Mouse (Mus musculus) liver, embryonic 14.5 days (tissue): ENCODE results near the gene AI661453. TPM values are rescaled to one million over a fixed set of nuclear protein-coding genes. Genes with fewer than 3 reads are reported as not detected.

Source experiments
- ATAC-seq: fragments of 200-750 bp; cut with Nextera tagmentation; 2 replicates; pipeline ENCODE4 v1.8.0; 2017; ENCODE audit warnings: moderate number of reproducible peaks, mild to moderate bottlenecking, moderate library complexity; ENCODE audit not compliant: insufficient read depth
- DNase-seq, 3 experiments: peaks; one replicate each; pipeline ENCODE4 v3.0.0-alpha.2; 2012 to 2013; ENCODE audit warnings: low read depth in 3 of 3, low spot score in 3 of 3
- H3K27ac ChIP-seq: fragments of 300-500 bp; sonication (generic); 2 replicates; pipeline ENCODE4 v1.5.1; 2014; ENCODE audit warnings: moderate library complexity, mild to moderate bottlenecking, control low read depth, inconsistent platforms
- H3K27me3 ChIP-seq: fragments of 300-500 bp; sonication (generic); 2 replicates; pipeline ENCODE4 v1.6.1; 2014; ENCODE audit warnings: mild to moderate bottlenecking, low read length, moderate library complexity; ENCODE audit not compliant: control insufficient read depth, insufficient read depth
- H3K36me3 ChIP-seq: fragments of 300-500 bp; sonication (generic); replicated peaks from 2 replicates; pipeline ENCODE4 v1.6.1; 2014; ENCODE audit warnings: low read depth; ENCODE audit not compliant: control insufficient read depth, insufficient read depth
- H3K4me1 ChIP-seq, 2 experiments: fragments of 200-500 bp in 1 of 2; fragments of 300-500 bp in 1 of 2; sonication (generic) in 1 of 2; replicated peaks; 2 replicates each; pipeline ENCODE4 v1.6.1; 2012 to 2014; ENCODE audit warnings: antibody characterized with exemption in 1 of 2, inconsistent platforms in 1 of 2, low read length in 1 of 2; ENCODE audit not compliant: control insufficient read depth in 2 of 2, insufficient read depth in 2 of 2
- H3K4me2 ChIP-seq: fragments of 300-500 bp; sonication (generic); 2 replicates; pipeline ENCODE4 v1.6.1; 2014; ENCODE audit warnings: low read depth, mild to moderate bottlenecking, control low read depth, moderate library complexity
- H3K4me3 ChIP-seq, 2 experiments: fragments of 200-500 bp in 1 of 2; fragments of 300-500 bp in 1 of 2; sonication (generic) in 1 of 2; 2 replicates each; pipeline ENCODE4 v1.5.1; 2012 to 2014; ENCODE audit warnings: low read depth in 2 of 2, low read length in 2 of 2, mild to moderate bottlenecking in 2 of 2, control low read depth in 1 of 2, inconsistent platforms in 1 of 2, moderate library complexity in 1 of 2; ENCODE audit not compliant: insufficient read depth in 1 of 2
- H3K9ac ChIP-seq: fragments of 300-500 bp; sonication (generic); replicated peaks from 2 replicates; pipeline ENCODE4 v1.6.1; 2014; ENCODE audit warnings: mild to moderate bottlenecking, control low read depth, moderate library complexity
- H3K9me3 ChIP-seq: fragments of 300-500 bp; sonication (generic); 2 replicates; pipeline ENCODE4 v1.6.1; 2016; ENCODE audit warnings: low read length, mixed read lengths; ENCODE audit not compliant: control insufficient read depth
- CTCF ChIP-seq: IDR thresholded peaks from 2 replicates; pipeline ENCODE4 v1.5.1; 2016; ENCODE audit warnings: antibody characterized with exemption, low read depth, control low read depth
- EP300 ChIP-seq: IDR thresholded peaks from 2 replicates; pipeline ENCODE4 v1.6.1; 2016; ENCODE audit warnings: antibody characterized with exemption, low read depth
- WGBS: fragments of 180-500 bp; shearing (Covaris S2); extraction: QIAGEN DNeasy Blood & Tissue Kit; methylation state at CpG from one replicate; pipeline ENCODE4 v1.1.7; 2014; ENCODE audit not compliant: insufficient replicate concordance; 5-methylcytosine and 5-hydroxymethylcytosine counted together
- polyA plus RNA-seq, 2 experiments: library from polyadenylated mRNA; depleted of rRNA in 1 of 2; stranded (reverse) in 1 of 2; unstranded in 1 of 2; fragments of >200 nt; fragmentation: Nextera tagmentation in 1 of 2; extraction: Ambion mirVana in 1 of 2; gene quantifications; 2 replicates each; pipeline versions ENCODE4 v1.2.1 to v1.2.3; 2012 to 2014

Gene AI661453
- polyA plus RNA-seq, 2 experiments = 0.42 to 0.56 TPM

DNA sequence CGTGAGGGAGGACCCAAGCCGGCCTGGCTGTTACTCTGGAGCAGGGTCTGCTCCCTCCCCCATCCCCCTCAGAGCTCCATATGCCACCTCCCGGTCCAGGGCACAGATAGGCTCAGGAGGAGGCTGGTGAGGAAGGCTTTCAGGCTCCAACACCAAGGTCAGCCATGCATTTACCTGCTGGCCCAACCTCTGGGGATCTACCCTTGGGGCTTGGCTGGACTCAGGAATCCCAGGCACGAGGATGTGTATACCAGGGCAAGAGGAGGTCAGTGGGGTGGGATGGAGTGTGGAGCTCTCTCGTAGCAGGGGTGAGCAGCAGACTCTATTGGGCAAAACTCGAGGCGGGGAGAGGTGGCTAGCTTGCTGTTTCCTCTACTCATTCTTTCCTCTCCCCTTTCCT is 16.5 kb downstream of the AI661453 start:
- no peak overlapping the region for H3K4me2 ChIP-seq
- DNase-seq = no peak
- 55% methylated on average over 7 of the region's 7 CpGs for WGBS
- no peak overlapping the region for H3K27ac ChIP-seq
- H3K9me3 ChIP-seq = no peaks in the 10 kb centered on the region
- H3K4me3 ChIP-seq = no peak overlapping the region
- H3K4me1 ChIP-seq = peaks cover 0 to 26% of the 10 kb centered on the region in 2 experiments
- no peaks in the 10 kb centered on the region for H3K36me3 ChIP-seq
- H3K9ac ChIP-seq = no peak overlapping the region
- TF ChIP-seq EP300 (no peak), CTCF (no peak)
- no peak for ATAC-seq
- H3K27me3 ChIP-seq = no peaks in the 10 kb centered on the region

DNA sequence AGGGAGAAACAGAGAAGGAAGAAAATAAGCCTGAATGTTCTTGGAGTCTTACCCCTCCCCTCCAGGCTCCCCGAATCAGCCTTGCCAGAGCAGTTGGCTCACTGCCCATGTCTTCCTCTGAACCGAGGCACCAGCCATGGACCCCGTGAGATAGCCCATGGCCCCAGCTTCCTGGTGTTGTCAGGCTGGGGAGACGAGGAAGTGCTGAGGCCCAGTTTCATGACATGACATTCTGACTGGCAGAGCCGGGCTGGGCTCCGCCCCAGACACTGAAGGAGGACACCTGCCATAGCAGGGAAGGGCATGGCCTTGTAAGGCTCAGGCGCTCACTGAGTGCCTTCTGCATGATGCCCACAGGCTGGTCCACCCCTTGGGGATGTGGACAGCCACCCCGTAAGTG is 18.3 kb downstream of the AI661453 start:
- Histone ChIP-seq H3K9ac (no peak overlapping the region), H3K27ac (no peak overlapping the region), H3K4me1 (peaks cover 0 to 18% of the 10 kb centered on the region in 2 experiments; a peak in 3 of 4 replicates), H3K4me3 (no peak overlapping the region), H3K36me3 (no peaks in the 10 kb centered on the region), H3K9me3 (no peaks in the 10 kb centered on the region), H3K27me3 (no peaks in the 10 kb centered on the region), H3K4me2 (peak overlapping the region; percentile 8; the same call in 1 of the 2 replicates)
- TF ChIP-seq CTCF = no peak
- TF ChIP-seq EP300 = no peak
- ATAC-seq (peak; percentile 74; the same call in 1 of the 2 replicates), DNase-seq (no peak)
- WGBS = 25% methylated on average over 8 of the region's 8 CpGs

DNA sequence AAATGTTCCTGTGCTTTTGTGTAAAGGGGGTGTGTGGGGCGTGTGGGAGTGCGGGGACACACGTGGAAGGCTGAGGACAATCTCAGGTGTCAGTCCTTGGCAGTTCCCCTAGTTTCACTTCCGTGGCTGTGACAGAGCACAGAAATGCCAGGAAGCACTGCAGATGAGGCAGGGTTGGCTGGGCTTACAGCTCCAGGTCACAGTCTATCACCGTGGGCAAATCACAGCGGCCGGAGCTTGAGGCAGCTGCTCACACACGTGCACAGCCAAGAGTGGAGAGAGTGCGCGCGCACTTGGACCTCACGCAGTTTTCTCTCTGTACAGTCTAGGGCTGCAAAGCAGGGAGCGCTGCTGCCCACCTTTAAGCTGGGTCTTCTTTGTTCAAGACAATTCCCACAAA is 21.9 kb downstream of the AI661453 start:
- Histone ChIP-seq H3K4me2 (no peak overlapping the region), H3K4me3 (no peak overlapping the region), H3K36me3 (no peaks in the 10 kb centered on the region), H3K27ac (no peak overlapping the region), H3K9me3 (no peaks in the 10 kb centered on the region), H3K4me1 (peaks cover 0 to 24% of the 10 kb centered on the region in 2 experiments; a peak in 3 of 4 replicates), H3K27me3 (no peaks in the 10 kb centered on the region), H3K9ac (no peak overlapping the region)
- no peak for ATAC-seq
- TF ChIP-seq EP300 (no peak), CTCF (no peak)
- no peak for DNase-seq
- WGBS = 63% methylated on average over 13 of the region's 13 CpGs

DNA sequence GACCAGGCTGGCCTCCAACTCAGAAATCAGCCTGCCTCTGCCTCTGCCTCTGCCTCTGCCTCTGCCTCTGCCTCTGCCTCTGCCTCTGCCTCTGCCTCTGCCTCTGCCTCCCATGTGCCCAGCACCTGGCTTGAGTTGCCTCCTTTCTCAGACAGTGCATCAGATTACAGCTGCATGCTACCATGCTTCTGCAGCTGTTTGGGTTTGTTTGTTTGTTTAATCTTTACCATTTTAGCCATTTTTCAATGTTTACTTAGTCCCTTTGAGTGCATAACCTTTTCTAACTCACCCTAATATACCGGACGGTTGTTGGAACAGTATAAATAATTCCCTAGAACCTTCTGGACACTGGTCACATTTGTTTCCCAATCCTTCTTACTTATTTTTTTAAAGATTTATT is 22.5 kb downstream of the AI661453 start:
- Histone ChIP-seq H3K9me3 (no peaks in the 10 kb centered on the region), H3K36me3 (no peaks in the 10 kb centered on the region), H3K4me3 (no peak overlapping the region), H3K27ac (no peak overlapping the region), H3K4me1 (peaks cover 0 to 28% of the 10 kb centered on the region in 2 experiments; a peak in 3 of 4 replicates), H3K4me2 (no peak overlapping the region), H3K27me3 (no peaks in the 10 kb centered on the region), H3K9ac (no peak overlapping the region)
- no peak for DNase-seq
- TF ChIP-seq EP300 (no peak), CTCF (no peak)
- WGBS = 84% methylated on average over 2 of the region's 2 CpGs
- ATAC-seq = no peak

DNA sequence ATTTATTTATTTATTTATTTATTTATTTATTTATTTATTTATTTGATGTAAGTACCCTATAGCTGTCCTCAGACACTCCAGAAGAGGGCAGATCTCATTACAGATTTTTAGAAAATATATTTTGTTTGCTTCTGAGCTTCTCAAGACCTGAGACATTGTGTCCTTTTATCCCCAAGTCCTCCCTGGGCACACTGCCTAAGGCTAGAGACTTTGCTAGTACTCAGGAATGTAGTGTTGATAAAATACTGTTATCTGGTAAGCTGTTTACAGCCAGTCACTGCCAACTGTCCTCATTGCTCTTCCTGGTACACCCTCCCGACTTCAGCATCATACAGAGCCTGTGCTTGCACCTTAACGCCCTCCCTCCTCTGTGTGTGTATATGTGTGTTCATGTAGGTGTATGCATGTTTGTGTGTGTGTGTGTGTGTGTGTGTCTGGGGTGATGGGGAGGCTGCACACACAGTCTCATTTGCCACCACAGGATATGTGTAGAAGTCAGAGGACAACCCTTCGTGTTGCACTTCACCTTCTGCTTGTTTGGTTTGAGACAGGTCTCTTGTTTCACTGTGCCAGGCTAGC is 23.0 kb downstream of the AI661453 start:
- Histone ChIP-seq H3K27ac (no peak overlapping the region), H3K4me1 (peaks cover 0 to 25% of the 10 kb centered on the region in 2 experiments; a peak in 3 of 4 replicates), H3K9ac (no peak overlapping the region), H3K4me3 (no peak overlapping the region), H3K27me3 (no peaks in the 10 kb centered on the region), H3K9me3 (no peaks in the 10 kb centered on the region), H3K36me3 (no peaks in the 10 kb centered on the region), H3K4me2 (no peak overlapping the region)
- WGBS = 32% methylated on average over 3 of the region's 3 CpGs
- DNase-seq = no peak
- ATAC-seq = no peak
- no peak for TF ChIP-seq CTCF
- no peak for TF ChIP-seq EP300
